Mouse (Mus musculus): ENCODE measurements around the gene Atp2c1. TPM values are rescaled to one million over a fixed set of nuclear protein-coding genes. Genes with fewer than 3 reads are reported as not detected.

Gene Atp2c1
- total RNA-seq, 2 experiments from 2014 or later, result 230 to 260 TPM

DNA sequence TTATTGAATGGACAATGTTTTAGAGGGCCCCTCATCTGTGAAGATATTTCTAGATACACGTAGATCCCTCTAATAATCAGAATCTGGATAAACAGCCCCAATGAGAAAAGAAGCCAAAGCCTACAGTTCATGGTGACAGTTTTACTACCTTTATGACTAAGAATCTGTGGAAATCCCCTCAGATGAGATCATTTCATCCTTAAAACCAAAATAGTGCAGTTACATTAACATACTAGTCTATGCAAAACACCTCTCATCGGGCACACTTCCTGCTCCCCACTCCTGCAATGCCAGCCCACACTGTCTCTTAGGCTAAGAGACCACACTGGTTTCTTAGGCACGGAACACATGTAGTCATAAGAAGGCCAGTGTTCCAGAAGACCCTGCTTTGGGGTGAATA, 158.5 kb downstream of the Atp2c1 start:
- DNase-seq (ENCODE audit: low spot score in 2 of 2), result no peak

GRCm38 (mm10) chr9:105366199-105366598, 160.9 kb downstream of the Atp2c1 start:
- DNase-seq (ENCODE audit: low spot score in 2 of 2), result no peak

DNA sequence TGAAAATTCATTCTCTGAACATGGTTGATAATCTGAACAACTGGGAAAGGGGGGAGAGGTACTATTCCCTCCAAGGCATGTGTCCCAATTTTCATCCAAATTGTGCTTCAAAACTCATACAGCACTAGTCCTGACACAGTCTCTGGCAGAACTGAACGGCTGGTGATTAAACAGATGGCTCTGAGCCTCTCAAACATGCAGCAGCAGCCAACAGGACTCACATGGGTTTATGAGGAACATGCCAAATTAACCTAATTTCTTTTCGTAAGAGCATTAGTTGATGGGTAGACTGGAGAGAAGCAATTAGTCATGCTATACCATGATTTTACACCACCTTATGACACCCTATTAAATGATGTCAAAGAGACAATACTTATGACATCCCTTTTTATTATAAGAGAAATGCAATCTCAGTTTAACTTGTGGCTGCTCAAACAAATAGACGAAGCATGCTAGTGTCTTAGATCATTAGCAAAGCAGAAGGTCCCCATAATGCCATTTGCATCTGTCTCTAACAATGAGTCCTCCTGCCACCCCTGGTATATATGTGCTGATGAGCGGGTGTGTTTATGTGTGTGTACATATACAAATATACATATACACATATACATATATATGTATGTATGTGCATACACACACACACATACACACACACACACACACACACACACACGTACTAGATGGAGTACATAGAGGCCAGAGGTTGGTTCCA, 163.4 kb downstream of the Atp2c1 start:
- peak in 1 of 2 experiments; percentile 86 for DNase-seq (ENCODE audit: low spot score in 2 of 2)

- DNase-seq (ENCODE audit: low spot score in 2 of 2), result no peak
Measured at GRCm38 (mm10) chr9:105362181-105362580, 164.9 kb downstream of the Atp2c1 start.

Other genes starting within 250 kb of the Atp2c1 start
- 10 to 100 TPM; 10.4 to 13.2 TPM for gene Aste1, start 131.9 kb downstream of the Atp2c1 start, total RNA-seq (2021)
- gene Nek11, start 131.8 kb downstream of the Atp2c1 start, total RNA-seq (2021), result 1 to 10 TPM; 1.0 to 1.6 TPM
- gene Pik3r4, start 115.7 kb upstream of the Atp2c1 start, total RNA-seq (2021), result 10 to 100 TPM; 38.9 to 41.3 TPM